Mouse (Mus musculus) spleen, embryonic (tissue): Measurements from ENCODE around the gene Dusp10.

Experiments
- CTCF ChIA-PET: fragments of 350-600 bp; sonication (Branson Sonifier 250); formaldehyde crosslinking; loops from one replicate; lab custom pipeline; 2022; lab: Charles Lee

The Dusp10 gene

GRCm38 (mm10) chr1:184027039-184027438 lies 13.9 kb downstream of the Dusp10 start:
- CTCF ChIA-PET: interaction anchor here (0.7 kb wide), 1 partner anchor 10 kb away, joined by 8 read pairs; no protein-coding TSS in a partner anchor

GRCm38 (mm10) chr1:184030070-184030802 lies 17.1 kb downstream of the Dusp10 start:
- CTCF ChIA-PET: no interaction called here

GRCm38 (mm10) chr1:184032682-184033389 lies 19.7 kb downstream of the Dusp10 start:
- CTCF ChIA-PET: interaction anchor here (0.5 kb wide), 1 partner anchor 153 kb away, joined by 3 read pairs; no protein-coding TSS in a partner anchor

- CTCF ChIA-PET: no interaction called here
Measured at GRCm38 (mm10) chr1:184033390-184034010, 20.4 kb downstream of the Dusp10 start.

- CTCF ChIA-PET: interaction anchor here (0.6 kb wide), 1 partner anchor 138 kb away, joined by 5 read pairs; no protein-coding TSS in a partner anchor
Measured at GRCm38 (mm10) chr1:184034011-184034557, 21.0 kb downstream of the Dusp10 start, which contains the start of gene 1700056E22Rik. TSS of gene 1700056E22Rik (minus strand) at chr1:184034301.

GRCm38 (mm10) chr1:184034741-184035181 lies 21.7 kb downstream of the Dusp10 start:
- CTCF ChIA-PET: no interaction called here

GRCm38 (mm10) chr1:184035346-184035903 lies 22.3 kb downstream of the Dusp10 start:
- CTCF ChIA-PET: no interaction called here

- CTCF ChIA-PET: interaction anchor here (0.7 kb wide), 1 partner anchor 697 kb away, joined by 12 read pairs; no protein-coding TSS in a partner anchor
Measured at GRCm38 (mm10) chr1:184037802-184038201, 24.7 kb downstream of the Dusp10 start.

GRCm38 (mm10) chr1:184039301-184039700 lies 26.2 kb downstream of the Dusp10 start:
- CTCF ChIA-PET: no interaction called here

GRCm38 (mm10) chr1:184040181-184040580 lies 27.1 kb downstream of the Dusp10 start:
- CTCF ChIA-PET: no interaction called here

- CTCF ChIA-PET: no interaction called here
Measured at GRCm38 (mm10) chr1:184040906-184041305, 27.8 kb downstream of the Dusp10 start.

- CTCF ChIA-PET: interaction anchor here (0.6 kb wide), 1 partner anchor 665 kb away, joined by 3 read pairs; no protein-coding TSS in a partner anchor
Measured at GRCm38 (mm10) chr1:184041778-184042573, 28.9 kb downstream of the Dusp10 start.

GRCm38 (mm10) chr1:184042745-184043144 lies 29.6 kb downstream of the Dusp10 start:
- CTCF ChIA-PET: interaction anchor here (0.6 kb wide), 1 partner anchor 149 kb away, joined by 4 read pairs; no protein-coding TSS in a partner anchor

- CTCF ChIA-PET: interaction anchor here (0.6 kb wide), 1 partner anchor 148 kb away, joined by 4 read pairs; no protein-coding TSS in a partner anchor
Measured at GRCm38 (mm10) chr1:184043391-184043790, 30.3 kb downstream of the Dusp10 start.

- CTCF ChIA-PET: no interaction called here
Measured at GRCm38 (mm10) chr1:184046070-184046677, 33.1 kb downstream of the Dusp10 start.

GRCm38 (mm10) chr1:184047818-184048217 lies 34.7 kb downstream of the Dusp10 start:
- CTCF ChIA-PET: no interaction called here

GRCm38 (mm10) chr1:184048675-184049418 lies 35.7 kb downstream of the Dusp10 start:
- CTCF ChIA-PET: no interaction called here

GRCm38 (mm10) chr1:184051286-184051685 lies 38.2 kb downstream of the Dusp10 start:
- CTCF ChIA-PET: no interaction called here

GRCm38 (mm10) chr1:184051824-184052223 lies 38.7 kb downstream of the Dusp10 start:
- CTCF ChIA-PET: no interaction called here
